Mouse (Mus musculus) adrenal gland, postnatal 10 days (tissue): ENCODE measurements at regions not wholly inside any gene's neighbourhood (a gene's known extent, or its start where the extent isn't known, plus 50 kb on each side); places are given as distances from the start of the nearest gene placed in this dataset.
"Not testable (repeated sequence)": the region's sequence is repeated elsewhere in the genome, so short reads cannot be mapped to it uniquely, and the experiment has no call there.

Source experiments
- DNase-seq: peaks from one replicate; pipeline ENCODE4 v3.0.0; 2021; ENCODE audit warnings: mixed read lengths

GRCm38 (mm10) chr15:41283199-41283598 lies 1149.0 kb downstream of the 9330182O14Rik start:
- no peak for DNase-seq

GRCm38 (mm10) chr15:41286809-41287413 lies 1152.7 kb downstream of the 9330182O14Rik start:
- DNase-seq, result no peak

- DNase-seq, result no peak
Observed at GRCm38 (mm10) chr15:41297419-41297818, 1163.3 kb downstream of the 9330182O14Rik start.

GRCm38 (mm10) chr15:41306638-41307037 lies 1172.5 kb downstream of the 9330182O14Rik start:
- no peak for DNase-seq

- no peak for DNase-seq
Observed at GRCm38 (mm10) chr15:41311728-41312320, 1177.7 kb downstream of the 9330182O14Rik start.

GRCm38 (mm10) chr15:41314916-41315315 lies 1180.8 kb downstream of the 9330182O14Rik start:
- DNase-seq, result no peak

GRCm38 (mm10) chr15:41325633-41326252 lies 1191.6 kb downstream of the 9330182O14Rik start:
- peak; percentile 66 for DNase-seq

- no peak for DNase-seq
Observed at GRCm38 (mm10) chr15:41329286-41329685, 1195.1 kb downstream of the 9330182O14Rik start.

- DNase-seq, result no peak
Observed at GRCm38 (mm10) chr15:41330085-41330484, 1195.9 kb downstream of the 9330182O14Rik start.

GRCm38 (mm10) chr15:41332451-41332850 lies 1198.3 kb downstream of the 9330182O14Rik start:
- no peak for DNase-seq

- DNase-seq, result no peak
Observed at GRCm38 (mm10) chr15:41333165-41333564, 1199.0 kb downstream of the 9330182O14Rik start.

GRCm38 (mm10) chr15:41340621-41341020 lies 1206.5 kb downstream of the 9330182O14Rik start:
- not testable (repeated sequence) for DNase-seq

GRCm38 (mm10) chr15:41345554-41345953 lies 1211.4 kb downstream of the 9330182O14Rik start:
- DNase-seq, result no peak

- DNase-seq, result no peak
Observed at GRCm38 (mm10) chr15:41347221-41347620, 1213.1 kb downstream of the 9330182O14Rik start.

GRCm38 (mm10) chr15:41352129-41352528 lies 1218.0 kb downstream of the 9330182O14Rik start:
- no peak for DNase-seq

- no peak for DNase-seq
Observed at GRCm38 (mm10) chr15:41359276-41359675, 1225.1 kb downstream of the 9330182O14Rik start.

GRCm38 (mm10) chr15:41374669-41375068 lies 1240.5 kb downstream of the 9330182O14Rik start:
- DNase-seq, result no peak

- no peak for DNase-seq
Observed at GRCm38 (mm10) chr15:41375906-41376305, 1241.7 kb downstream of the 9330182O14Rik start.

GRCm38 (mm10) chr15:41379637-41380036 lies 1245.5 kb downstream of the 9330182O14Rik start:
- no peak for DNase-seq

GRCm38 (mm10) chr15:41380429-41380828 lies 1246.3 kb downstream of the 9330182O14Rik start:
- DNase-seq, result no peak

- DNase-seq, result no peak
Observed at GRCm38 (mm10) chr15:41390699-41391098, 1256.5 kb downstream of the 9330182O14Rik start.
